Mouse (Mus musculus) right cerebral cortex, postnatal 4 days (tissue): ENCODE measurements around the gene Rarb.

Experiments used
- DNase-seq: peaks from one replicate; pipeline ENCODE4 v3.0.0-alpha.2; 2022

Rarb gene

GRCm38 (mm10) chr14:16431941-16432499 lies 386.9 kb downstream of the Rarb start:
- no peak for DNase-seq

- DNase-seq, result no peak
Measured at GRCm38 (mm10) chr14:16427569-16427968, 391.4 kb downstream of the Rarb start.

GRCm38 (mm10) chr14:16414163-16414562 lies 404.8 kb downstream of the Rarb start:
- no peak for DNase-seq

GRCm38 (mm10) chr14:16405187-16405586 lies 413.8 kb downstream of the Rarb start:
- DNase-seq, result no peak

GRCm38 (mm10) chr14:16384783-16385182 lies 434.2 kb downstream of the Rarb start:
- no peak for DNase-seq
